ENCODE assay signal across 16 mouse cellular contexts in the genomic region with DNA sequence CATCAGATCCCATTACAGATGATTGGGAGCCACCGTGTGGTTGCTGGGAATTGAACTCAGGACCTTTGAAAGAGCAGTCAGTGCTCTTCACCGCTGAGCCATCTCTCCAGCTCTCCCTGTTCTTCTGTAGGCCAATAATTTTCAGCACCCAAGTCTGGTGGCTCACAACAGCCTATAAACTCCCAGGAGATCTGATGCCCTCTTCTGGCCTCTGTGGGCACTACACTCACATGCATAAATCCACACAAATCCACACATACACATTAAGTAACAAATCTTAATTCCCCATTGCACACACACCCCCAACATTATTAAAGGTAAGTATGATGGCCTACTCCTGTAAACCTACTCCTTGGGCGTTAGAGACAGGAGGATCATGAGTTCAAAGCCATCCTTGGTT. TPM values are rescaled to one million over a fixed set of nuclear protein-coding genes. Genes with fewer than 3 reads are reported as not detected.
DNase-seq lines count a peak whose midpoint lies in the region; ATAC-seq and TF ChIP-seq lines count a peak whose summit lies in the region.
"Had no signal": no experiment of that assay in that cellular context is flagged by ENCODE, and none has a peak within 500 bp of the region (broad histone marks: within the 10 kb centered on the region; RNA-seq: fewer than 3 reads in every experiment).

No protein-coding gene starts in this region.

- peak; percentile 36 for DNase-seq in thymus, postnatal 0 days (ENCODE audit: low spot score)
- DNase-seq in thymus, adult 2 months = no peak
- DNase-seq in brain, embryonic 14.5 days (ENCODE audit: low read depth) = no peak
- no peak for DNase-seq in left cerebral cortex, adult 11 months (ENCODE audit: low spot score)
- DNase-seq: cerebellum, postnatal 36 days; heart, adult 18-20 months; heart, postnatal 36 days; kidney, postnatal 36 days; layer of hippocampus, postnatal 36 days had no signal

- WGBS in intestine, postnatal 0 days = 96% methylated on average over 3 of the region's 3 CpGs
- WGBS in intestine, embryonic 16.5 days = 98% methylated on average over 3 of the region's 3 CpGs
- 97% methylated on average over 3 of the region's 3 CpGs for WGBS in thymus, adult 2 months

- ATAC-seq in intestine, postnatal 0 days = no peak
- no peak for ATAC-seq in intestine, embryonic 16.5 days
- ATAC-seq in erythroid progenitor cell, adult 5-6 weeks (replicated peaks; ENCODE audit: low FRiP score, poor library complexity, severe bottlenecking) = no peak

- H3K36me3 ChIP-seq in intestine, postnatal 0 days (ENCODE audit: control insufficient read depth, insufficient read depth) = 0 out of 2 replicates have a peak, but pooled peaks cover 3% of the 10 kb centered on the region
- H3K36me3 ChIP-seq in intestine, embryonic 16.5 days (ENCODE audit: control insufficient read depth, insufficient read depth, low read length) = no peaks in the 10 kb centered on the region
- peaks cover 46% of the 10 kb centered on the region for H3K36me3 ChIP-seq in thymus, adult 2 months (ENCODE audit: control insufficient read depth, insufficient read depth, low read length)
- H3K36me3 ChIP-seq: forebrain, embryonic 10.5 days; lung, embryonic 15.5 days had no signal

- peaks cover 8% of the 10 kb centered on the region for H3K4me1 ChIP-seq in intestine, postnatal 0 days (replicated peaks; ENCODE audit: control insufficient read depth, insufficient read depth, low read length)
- peaks cover 44% of the 10 kb centered on the region for H3K4me1 ChIP-seq in intestine, embryonic 16.5 days (ENCODE audit: control insufficient read depth, insufficient read depth, low read length)
- peaks cover 78% of the 10 kb centered on the region for H3K4me1 ChIP-seq in thymus, adult 2 months (replicated peaks; ENCODE audit: control insufficient read depth, insufficient read depth, low read length)

- no peak for TF ChIP-seq POLR2A in thymus, adult 2 months (IDR thresholded peaks at IDR 0.05; ENCODE audit: control insufficient read depth, extremely low read depth, insufficient read depth, low read length, poor library complexity)
- TF ChIP-seq POLR2A in brain, embryonic 14.5 days (IDR thresholded peaks at IDR 0.05; ENCODE audit: borderline replicate concordance, extremely low read depth, insufficient read depth, insufficient read length, poor library complexity, severe bottlenecking) = no peak

- no peak overlapping the region for H3K4me3 ChIP-seq in intestine, postnatal 0 days (ENCODE audit: low read depth, low read length)
- no peak overlapping the region for H3K4me3 ChIP-seq in intestine, embryonic 16.5 days (ENCODE audit: low read length)
- H3K4me3 ChIP-seq in thymus, adult 2 months (ENCODE audit: control insufficient read depth, insufficient read depth, low read length) = no peak overlapping the region
- H3K4me3 ChIP-seq: embryonic facial prominence, embryonic 12.5 days; forebrain, embryonic 10.5 days; lung, embryonic 15.5 days had no signal

- peak; percentile 39 for TF ChIP-seq CTCF in intestine, postnatal 0 days (IDR thresholded peaks at IDR 0.05; ENCODE audit: low read depth)
- no peak for TF ChIP-seq CTCF in thymus, adult 2 months (IDR thresholded peaks at IDR 0.05; ENCODE audit: borderline replicate concordance, control insufficient read depth, extremely low read depth, insufficient read depth, low read length, poor library complexity)
- peak; percentile 6; the same call in 1 of the 2 replicates for TF ChIP-seq CTCF in brain, embryonic 14.5 days (IDR thresholded peaks at IDR 0.05; ENCODE audit: borderline replicate concordance, extremely low read depth, insufficient read depth, insufficient read length)

- H3K27me3 ChIP-seq in intestine, postnatal 0 days (replicated peaks; ENCODE audit: control insufficient read depth, insufficient read depth, low read length) = no peaks in the 10 kb centered on the region
- no peaks in the 10 kb centered on the region for H3K27me3 ChIP-seq in intestine, embryonic 16.5 days (replicated peaks; ENCODE audit: control insufficient read depth, insufficient read depth, low read length)
- H3K27me3 ChIP-seq in thymus, adult 2 months (ENCODE audit: control insufficient read depth, insufficient read depth, low read length) = no peaks in the 10 kb centered on the region
- H3K27me3 ChIP-seq: embryonic facial prominence, embryonic 12.5 days; lung, embryonic 15.5 days had no signal

- H3K9me3 ChIP-seq in intestine, postnatal 0 days (ENCODE audit: control insufficient read depth) = no peaks in the 10 kb centered on the region
- no peaks in the 10 kb centered on the region for H3K9me3 ChIP-seq in intestine, embryonic 16.5 days (ENCODE audit: control insufficient read depth, low read length)
- H3K9me3 ChIP-seq: embryonic facial prominence, embryonic 12.5 days; forebrain, embryonic 10.5 days; lung, embryonic 15.5 days had no signal

- no peak overlapping the region for H3K4me2 ChIP-seq in intestine, postnatal 0 days (replicated peaks; ENCODE audit: low read depth)
- H3K4me2 ChIP-seq in intestine, embryonic 16.5 days (ENCODE audit: low read depth, low read length) = no peak overlapping the region
- H3K4me2 ChIP-seq: embryonic facial prominence, embryonic 12.5 days; lung, embryonic 15.5 days; midbrain, embryonic 11.5 days had no signal

- H3K27ac ChIP-seq in intestine, postnatal 0 days (ENCODE audit: low read depth, low read length) = no peak overlapping the region
- no peak overlapping the region for H3K27ac ChIP-seq in intestine, embryonic 16.5 days (ENCODE audit: low read length)
- no peak overlapping the region for H3K27ac ChIP-seq in thymus, adult 2 months (ENCODE audit: control insufficient read depth, insufficient read depth, low read length)
- H3K27ac ChIP-seq: embryonic facial prominence, embryonic 12.5 days; forebrain, embryonic 10.5 days; lung, embryonic 15.5 days had no signal

- H3K9ac ChIP-seq in intestine, postnatal 0 days (ENCODE audit: low read depth, low read length) = no peak overlapping the region
- H3K9ac ChIP-seq in intestine, embryonic 16.5 days (ENCODE audit: low read depth, low read length) = no peak overlapping the region
- H3K9ac ChIP-seq: embryonic facial prominence, embryonic 12.5 days; lung, embryonic 15.5 days had no signal

RNA-seq across cellular contexts. Expression of a gene that starts 11.4 kb away (rescaled TPM):
- polyA plus RNA-seq in intestine, postnatal 0 days (2015; fragmentation: Nextera tagmentation; extraction: Ambion mirVana) = 175 and 180 TPM in 2 replicates
- polyA plus RNA-seq in intestine, embryonic 16.5 days (2015; fragmentation: Nextera tagmentation; extraction: Ambion mirVana) = 371 and 393 TPM in 2 replicates
- 1,113 and 1,146 TPM in 2 replicates for polyA plus RNA-seq in thymus, postnatal 0 days (2015; fragmentation: Nextera tagmentation; extraction: Ambion mirVana)
- polyA plus RNA-seq in thymus, adult 2 months (2012; rRNA removed) = 1,622 and 2,069 TPM in 2 replicates
- 59.7 and 68.5 TPM in 2 replicates for polyA plus RNA-seq in brain, embryonic 14.5 days (2012; rRNA removed)
- total RNA-seq in erythroid progenitor cell, adult 5-6 weeks (2015; ENCODE audit: low replicate concordance) = 360 and 366 TPM in 2 replicates
- 181 and 222 TPM in 2 replicates for total RNA-seq in erythroid progenitor cell, adult 5-6 weeks (2017; ENCODE audit: low replicate concordance)

RNA-seq across cellular contexts. Expression of a gene that starts 14.1 kb away (rescaled TPM):
- polyA plus RNA-seq in intestine, postnatal 0 days (2015; fragmentation: Nextera tagmentation; extraction: Ambion mirVana) = 8.3 and 9.2 TPM in 2 replicates
- polyA plus RNA-seq in intestine, embryonic 16.5 days (2015; fragmentation: Nextera tagmentation; extraction: Ambion mirVana) = 19.1 and 20.4 TPM in 2 replicates
- polyA plus RNA-seq in thymus, postnatal 0 days (2015; fragmentation: Nextera tagmentation; extraction: Ambion mirVana) = 28.0 and 30.8 TPM in 2 replicates
- 68.2 and 74.3 TPM in 2 replicates for polyA plus RNA-seq in thymus, adult 2 months (2012; rRNA removed)
- 34.2 and 44.1 TPM in 2 replicates for polyA plus RNA-seq in brain, embryonic 14.5 days (2012; rRNA removed)
- 35.6 and 71.4 TPM in 2 replicates for total RNA-seq in erythroid progenitor cell, adult 5-6 weeks (2015; ENCODE audit: low replicate concordance)
- total RNA-seq in erythroid progenitor cell, adult 5-6 weeks (2017; ENCODE audit: low replicate concordance) = 54.4 and 71.9 TPM in 2 replicates
